Mouse (Mus musculus): ENCODE measurements around the gene Prex1. TPM values are rescaled to one million over a fixed set of nuclear protein-coding genes. Genes with fewer than 3 reads are reported as not detected.

The Prex1 gene
- polyA plus RNA-seq, 1 experiment from 2014 or later: 47.8 TPM

DNA sequence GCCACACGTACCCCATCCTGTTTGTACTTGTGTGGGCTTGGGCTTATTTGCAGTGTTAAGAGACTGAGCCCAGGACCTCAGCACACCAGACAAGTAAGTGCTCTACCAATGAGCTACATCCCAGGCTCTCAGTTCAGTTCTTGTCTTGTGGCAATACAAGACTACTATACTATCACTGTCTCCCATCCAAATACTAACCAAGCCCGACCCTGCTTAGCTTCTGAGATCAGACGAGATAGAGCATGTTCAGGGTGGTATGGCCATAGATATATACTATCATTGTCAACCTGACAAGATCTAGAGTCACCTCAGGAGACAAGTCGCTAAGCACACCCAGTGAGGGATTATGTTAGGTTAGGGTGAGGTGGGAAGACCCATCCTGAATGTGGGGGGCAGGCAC lies 58.8 kb downstream of the Prex1 start:
- H3K9ac ChIP-seq: no peak overlapping the region
- H3K9me3 ChIP-seq: no peaks in the 10 kb centered on the region
- H3K27me3 ChIP-seq (replicated peaks): no peaks in the 10 kb centered on the region
- no peaks in the 10 kb centered on the region for H3K36me3 ChIP-seq
- peaks cover 56% of the 10 kb centered on the region for H3K4me1 ChIP-seq
- no peak overlapping the region for H3K4me2 ChIP-seq (replicated peaks)
- ATAC-seq (ENCODE audit: low FRiP score, low read depth): no peak
- WGBS: 81% methylated on average over 4 of the region's 4 CpGs
- H3K27ac ChIP-seq: no peak overlapping the region
- no peak overlapping the region for H3K4me3 ChIP-seq

- no peaks in the 10 kb centered on the region for H3K27me3 ChIP-seq (replicated peaks)
- peak overlapping the region; percentile 55 for H3K27ac ChIP-seq
- H3K9ac ChIP-seq: no peak overlapping the region
- H3K4me3 ChIP-seq: no peak overlapping the region
- H3K36me3 ChIP-seq: no peaks in the 10 kb centered on the region
- ATAC-seq (ENCODE audit: low FRiP score, low read depth): 0 out of 2 replicates have a peak, but pooled peaks have one; percentile 22
- H3K4me2 ChIP-seq (replicated peaks): 0 out of 2 replicates have a peak overlapping the region, but pooled peaks have one; percentile 5
- peaks cover 56% of the 10 kb centered on the region for H3K4me1 ChIP-seq
- no peaks in the 10 kb centered on the region for H3K9me3 ChIP-seq
- 22% methylated on average over 5 of the region's 5 CpGs for whole genome bisulfite sequencing
Measured at GRCm38 (mm10) chr2:166653564-166653963, 60.1 kb downstream of the Prex1 start.

DNA sequence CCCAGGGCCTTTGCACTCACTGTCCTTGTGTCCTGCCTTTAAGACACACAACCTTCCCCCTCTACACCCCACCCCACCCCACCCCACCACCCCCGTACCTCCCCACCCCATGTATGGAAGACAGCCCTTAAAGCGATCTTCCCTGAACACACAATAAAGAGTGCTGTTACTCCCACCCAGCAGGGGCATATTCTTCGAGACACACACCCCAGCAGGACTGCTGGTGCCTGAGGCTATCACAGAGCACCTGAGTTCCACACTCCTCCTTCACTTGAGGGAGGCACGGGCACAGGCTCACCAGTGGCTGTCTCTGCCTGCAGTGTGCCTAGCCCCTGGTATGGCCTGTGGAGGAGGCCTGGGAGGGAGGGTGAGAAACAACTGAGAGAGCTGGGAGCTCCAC lies 61.0 kb downstream of the Prex1 start:
- Histone ChIP-seq H3K27ac (no peak overlapping the region), H3K27me3 (replicated peaks) (no peaks in the 10 kb centered on the region), H3K9ac (no peak overlapping the region), H3K36me3 (no peaks in the 10 kb centered on the region), H3K4me1 (peaks cover 52% of the 10 kb centered on the region), H3K9me3 (no peaks in the 10 kb centered on the region), H3K4me2 (replicated peaks) (no peak overlapping the region), H3K4me3 (no peak overlapping the region)
- no peak for ATAC-seq (ENCODE audit: low FRiP score, low read depth)
- WGBS: 53% methylated on average over 4 of the region's 4 CpGs

- 74% methylated on average over 10 of the region's 10 CpGs for WGBS
- no peaks in the 10 kb centered on the region for H3K9me3 ChIP-seq
- 0 out of 2 replicates have a peak, but pooled peaks cover 3% of the 10 kb centered on the region for H3K36me3 ChIP-seq
- ATAC-seq (ENCODE audit: low FRiP score, low read depth): no peak
- peaks cover 41% of the 10 kb centered on the region for H3K4me1 ChIP-seq
- H3K4me3 ChIP-seq: no peak overlapping the region
- no peak overlapping the region for H3K4me2 ChIP-seq (replicated peaks)
- H3K27me3 ChIP-seq (replicated peaks): no peaks in the 10 kb centered on the region
- no peak overlapping the region for H3K9ac ChIP-seq
- H3K27ac ChIP-seq: no peak overlapping the region
Measured at GRCm38 (mm10) chr2:166651317-166652030, 62.2 kb downstream of the Prex1 start.

- WGBS: 30% methylated on average over 9 of the region's 9 CpGs
- no peak for ATAC-seq (ENCODE audit: low FRiP score, low read depth)
- Histone ChIP-seq H3K4me1 (peaks cover 30% of the 10 kb centered on the region), H3K4me2 (replicated peaks) (no peak overlapping the region), H3K36me3 (0 out of 2 replicates have a peak, but pooled peaks cover 6% of the 10 kb centered on the region), H3K27ac (no peak overlapping the region), H3K4me3 (no peak overlapping the region), H3K9ac (no peak overlapping the region), H3K9me3 (no peaks in the 10 kb centered on the region), H3K27me3 (replicated peaks) (no peaks in the 10 kb centered on the region)
Measured at GRCm38 (mm10) chr2:166650414-166650813, 63.2 kb downstream of the Prex1 start.

GRCm38 (mm10) chr2:166647242-166647641 lies 66.4 kb downstream of the Prex1 start:
- no peak overlapping the region for H3K4me2 ChIP-seq (replicated peaks)
- WGBS: 76% methylated on average over 7 of the region's 7 CpGs
- no peak overlapping the region for H3K27ac ChIP-seq
- H3K9me3 ChIP-seq: no peaks in the 10 kb centered on the region
- H3K36me3 ChIP-seq: peaks cover 19% of the 10 kb centered on the region; the same call in 1 of the 2 replicates
- H3K4me3 ChIP-seq: no peak overlapping the region
- no peak overlapping the region for H3K9ac ChIP-seq
- no peaks in the 10 kb centered on the region for H3K27me3 ChIP-seq (replicated peaks)
- no peak for ATAC-seq (ENCODE audit: low FRiP score, low read depth)
- peaks cover 11% of the 10 kb centered on the region for H3K4me1 ChIP-seq

- Histone ChIP-seq H3K9ac (no peak overlapping the region), H3K36me3 (peaks cover 23% of the 10 kb centered on the region; the same call in 1 of the 2 replicates), H3K27me3 (replicated peaks) (no peaks in the 10 kb centered on the region), H3K9me3 (no peaks in the 10 kb centered on the region), H3K4me3 (no peak overlapping the region), H3K4me2 (replicated peaks) (no peak overlapping the region), H3K4me1 (peaks cover 11% of the 10 kb centered on the region), H3K27ac (no peak overlapping the region)
- WGBS: 84% methylated on average over 12 of the region's 12 CpGs
- ATAC-seq (ENCODE audit: low FRiP score, low read depth): no peak
Measured at GRCm38 (mm10) chr2:166646434-166647088, 67.1 kb downstream of the Prex1 start.

DNA sequence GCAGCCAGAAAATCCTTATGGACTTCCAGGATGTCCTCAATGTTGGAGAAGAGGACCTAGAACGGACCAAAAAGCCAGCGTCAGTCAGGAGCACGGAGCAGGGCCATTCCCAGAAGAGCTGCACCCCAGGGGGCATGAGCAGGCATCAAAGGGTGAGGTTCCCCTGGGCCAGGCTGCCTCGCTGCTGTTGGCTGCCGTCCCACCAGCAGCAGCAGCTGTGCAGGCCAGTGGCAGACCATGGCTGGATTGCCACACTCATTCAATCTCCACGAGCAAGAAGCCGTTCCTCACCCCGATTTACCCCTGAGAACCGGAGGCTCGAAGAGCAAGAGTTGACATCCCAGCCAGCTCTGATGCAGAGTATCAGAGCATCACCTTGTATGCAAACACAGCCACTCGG lies 68.8 kb downstream of the Prex1 start:
- no peak for ATAC-seq (ENCODE audit: low FRiP score, low read depth)
- no peaks in the 10 kb centered on the region for H3K27me3 ChIP-seq (replicated peaks)
- H3K27ac ChIP-seq: no peak overlapping the region
- H3K4me2 ChIP-seq (replicated peaks): no peak overlapping the region
- no peak overlapping the region for H3K4me3 ChIP-seq
- no peaks in the 10 kb centered on the region for H3K9me3 ChIP-seq
- H3K36me3 ChIP-seq: peaks cover 38% of the 10 kb centered on the region; the same call in 1 of the 2 replicates
- no peak overlapping the region for H3K9ac ChIP-seq
- H3K4me1 ChIP-seq: no peaks in the 10 kb centered on the region; the same call in 1 of the 2 replicates
- WGBS: 79% methylated on average over 11 of the region's 11 CpGs

GRCm38 (mm10) chr2:166642581-166642987 lies 71.0 kb downstream of the Prex1 start:
- Histone ChIP-seq H3K4me1 (peaks cover 13% of the 10 kb centered on the region), H3K9ac (no peak overlapping the region), H3K27ac (no peak overlapping the region), H3K9me3 (no peaks in the 10 kb centered on the region), H3K27me3 (replicated peaks) (no peaks in the 10 kb centered on the region), H3K4me3 (no peak overlapping the region), H3K4me2 (replicated peaks) (no peak overlapping the region), H3K36me3 (peaks cover 38% of the 10 kb centered on the region; the same call in 1 of the 2 replicates)
- ATAC-seq (ENCODE audit: low FRiP score, low read depth): no peak
- 92% methylated on average over 8 of the region's 8 CpGs for WGBS

- Histone ChIP-seq H3K4me2 (replicated peaks) (no peak overlapping the region), H3K9ac (no peak overlapping the region), H3K27me3 (replicated peaks) (no peaks in the 10 kb centered on the region), H3K9me3 (no peaks in the 10 kb centered on the region), H3K4me1 (peaks cover 31% of the 10 kb centered on the region), H3K36me3 (peaks cover 27% of the 10 kb centered on the region; the same call in 1 of the 2 replicates), H3K27ac (no peak overlapping the region), H3K4me3 (no peak overlapping the region)
- no peak for ATAC-seq (ENCODE audit: low FRiP score, low read depth)
- WGBS: 94% methylated on average over 5 of the region's 5 CpGs
Measured at GRCm38 (mm10) chr2:166639750-166640149, 73.9 kb downstream of the Prex1 start.

DNA sequence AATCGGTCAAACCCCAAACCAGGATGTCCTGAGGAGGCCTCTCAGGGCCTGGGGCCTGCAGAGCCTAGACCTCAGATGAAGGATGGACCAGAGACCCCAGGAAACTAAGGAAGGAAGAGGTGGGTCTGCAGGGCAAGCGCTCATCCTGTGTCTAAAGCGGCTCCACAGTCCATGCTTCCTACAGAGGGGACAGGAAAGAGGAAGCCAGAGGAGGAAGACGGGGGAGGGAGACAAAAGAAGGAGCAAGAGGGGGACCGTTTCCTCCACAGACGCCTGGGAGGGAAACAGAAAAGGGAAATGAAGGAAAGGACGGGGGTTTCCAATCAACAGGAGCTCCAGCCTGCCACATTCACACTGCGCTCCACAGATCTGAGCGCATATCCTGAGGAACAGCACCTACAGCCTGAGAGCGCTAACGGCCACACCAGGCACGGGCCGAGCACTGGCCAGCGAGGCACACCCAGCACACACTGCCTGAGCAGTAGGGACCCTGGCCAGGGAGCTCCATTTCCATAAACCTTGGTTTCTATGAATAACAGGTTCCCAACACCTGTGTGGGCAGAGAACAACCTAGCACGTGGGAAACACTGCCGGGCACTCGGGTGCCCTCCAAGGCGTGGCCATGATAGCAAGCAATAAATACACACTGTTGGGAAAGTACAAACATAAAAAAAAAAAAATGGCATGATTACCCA lies 74.5 kb downstream of the Prex1 start:
- no peak for ATAC-seq (ENCODE audit: low FRiP score, low read depth)
- H3K4me1 ChIP-seq: peaks cover 31% of the 10 kb centered on the region
- H3K27me3 ChIP-seq (replicated peaks): no peaks in the 10 kb centered on the region
- no peaks in the 10 kb centered on the region for H3K9me3 ChIP-seq
- H3K4me3 ChIP-seq: no peak overlapping the region
- peaks cover 23% of the 10 kb centered on the region; the same call in 1 of the 2 replicates for H3K36me3 ChIP-seq
- H3K4me2 ChIP-seq (replicated peaks): no peak overlapping the region
- no peak overlapping the region for H3K9ac ChIP-seq
- WGBS: 76% methylated on average over 18 of the region's 18 CpGs
- no peak overlapping the region for H3K27ac ChIP-seq
